Mouse (Mus musculus) thymus, adult 2 months (tissue): Measurements from ENCODE around the gene Tpst2.

Source experiments
- CTCF ChIP-seq: fragments of 200-500 bp; IDR thresholded peaks from 2 replicates; pipeline ENCODE4 v1.5.1; 2012; ENCODE audit warnings: mild to moderate bottlenecking, control low read depth, low read length, moderate library complexity, borderline replicate concordance; ENCODE audit not compliant: control insufficient read depth, poor library complexity, insufficient read depth; ENCODE audit errors: extremely low read depth
- POLR2A ChIP-seq: fragments of 200-500 bp; IDR thresholded peaks from 2 replicates; pipeline ENCODE4 v1.6.1; 2012; ENCODE audit warnings: mild to moderate bottlenecking, low read length, control low read depth, moderate library complexity; ENCODE audit not compliant: control insufficient read depth, poor library complexity, insufficient read depth; ENCODE audit errors: extremely low read depth

- TF ChIP-seq CTCF (no peak), POLR2A (no peak)
Observed at GRCm38 (mm10) chr5:112281676-112282075, 5.2 kb downstream of the Tpst2 start.
